ENCODE assay signal across 8 mouse cellular contexts in the genomic region with DNA sequence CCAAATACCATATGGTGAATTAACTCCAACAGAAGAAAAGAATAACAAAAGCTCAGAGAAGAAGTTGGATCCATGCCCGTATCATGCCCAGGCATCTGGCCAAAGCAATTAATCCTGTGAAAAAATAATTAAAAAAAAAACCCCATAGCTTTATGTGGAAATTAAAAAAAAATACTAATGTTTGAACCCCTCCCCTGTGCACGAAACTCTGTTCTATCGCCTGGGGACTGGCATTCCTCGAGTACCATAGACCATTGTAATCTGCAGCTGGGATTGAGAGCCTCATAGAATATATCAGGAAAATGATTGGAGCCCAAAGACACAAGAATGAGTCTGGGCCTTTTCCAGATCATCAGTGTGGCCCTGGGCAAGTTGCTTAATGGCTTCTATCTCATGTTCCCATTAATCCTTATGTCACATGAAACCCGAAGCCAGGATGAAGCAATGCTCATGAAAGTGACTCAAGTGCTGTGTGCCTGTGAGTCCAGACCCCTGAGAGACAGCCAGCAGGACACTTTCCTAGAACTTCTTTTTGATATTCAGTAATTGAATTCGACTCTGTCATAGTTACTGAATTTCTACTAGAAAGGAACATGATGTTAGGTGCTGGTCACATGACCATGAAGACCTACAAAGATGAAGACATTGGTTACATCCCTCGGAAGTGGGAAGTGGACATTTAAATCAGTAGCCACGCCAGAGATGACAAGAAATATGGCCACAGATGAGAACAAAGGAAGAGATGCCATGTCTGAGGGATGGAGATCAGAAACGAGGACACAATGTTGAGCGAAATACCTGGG. TPM values are rescaled to one million over a fixed set of nuclear protein-coding genes. Genes with fewer than 3 reads are reported as not detected.
DNase-seq lines count a peak whose midpoint lies in the region; ATAC-seq and TF ChIP-seq lines count a peak whose summit lies in the region.

No protein-coding gene starts in this region.

- no peak for TF ChIP-seq CTCF in liver, adult 2 months (IDR thresholded peaks at IDR 0.05; ENCODE audit: low read depth, low read length)

- peaks cover 67% of the 10 kb centered on the region for H3K4me1 ChIP-seq in embryonic facial prominence, embryonic 14.5 days (ENCODE audit: control insufficient read depth, insufficient read depth, low read length)
- H3K4me1 ChIP-seq in embryonic facial prominence, embryonic 10.5 days, result peaks cover 52% of the 10 kb centered on the region
- peaks cover 45% of the 10 kb centered on the region for H3K4me1 ChIP-seq in liver, adult 2 months (ENCODE audit: control insufficient read depth, insufficient read depth, low read length)
- peaks cover 39% of the 10 kb centered on the region for H3K4me1 ChIP-seq in hindbrain, embryonic 10.5 days (replicated peaks)
- peaks cover 32% of the 10 kb centered on the region for H3K4me1 ChIP-seq in midbrain, embryonic 16.5 days (ENCODE audit: control insufficient read depth, insufficient read depth, low read length)

- no peaks in the 10 kb centered on the region; the same call in 1 of the 2 replicates for H3K27me3 ChIP-seq in embryonic facial prominence, embryonic 14.5 days (replicated peaks; ENCODE audit: control insufficient read depth, insufficient read depth, low read length)
- H3K27me3 ChIP-seq in embryonic facial prominence, embryonic 10.5 days (replicated peaks; ENCODE audit: low read depth, poor library complexity, severe bottlenecking), result peaks cover 17% of the 10 kb centered on the region
- H3K27me3 ChIP-seq in liver, adult 2 months (ENCODE audit: control insufficient read depth, insufficient read depth, low read length), result no peaks in the 10 kb centered on the region
- H3K27me3 ChIP-seq in hindbrain, embryonic 10.5 days (ENCODE audit: insufficient read depth, poor library complexity, severe bottlenecking), result peaks cover 20% of the 10 kb centered on the region; the same call in 1 of the 2 replicates
- no peaks in the 10 kb centered on the region for H3K27me3 ChIP-seq in midbrain, embryonic 16.5 days (ENCODE audit: control insufficient read depth, insufficient read depth, low read depth, low read length)

- peak; percentile 47 for ATAC-seq in embryonic facial prominence, embryonic 14.5 days (ENCODE audit: low read depth)
- ATAC-seq in midbrain, embryonic 16.5 days, result no peak
- ATAC-seq in CD4-positive, CD25-positive, alpha-beta regulatory T cell, adult 4 months, result no peak
- no peak for ATAC-seq in monocyte, adult 5-6 weeks (replicated peaks; ENCODE audit: insufficient number of reproducible peaks, low FRiP score, low TSS enrichment, poor library complexity, severe bottlenecking)

- 62% methylated on average over 10 of the region's 10 CpGs for WGBS in embryonic facial prominence, embryonic 14.5 days
- WGBS in embryonic facial prominence, embryonic 10.5 days, result 84% methylated on average over 10 of the region's 10 CpGs
- 17% methylated on average over 10 of the region's 10 CpGs for WGBS in liver, adult 2 months
- 87% methylated on average over 10 of the region's 10 CpGs for WGBS in hindbrain, embryonic 10.5 days
- WGBS in midbrain, embryonic 16.5 days, result 68% methylated on average over 10 of the region's 10 CpGs

- DNase-seq in embryonic facial prominence, embryonic 14.5 days (ENCODE audit: low spot score), result peak; percentile 56
- no peak for DNase-seq in embryonic facial prominence, embryonic 10.5 days (ENCODE audit: low spot score)
- peak; percentile 76 for DNase-seq in liver, adult 2 months (ENCODE audit: extremely low read depth, low read depth, low spot score)
- DNase-seq in liver, result no peak
- DNase-seq in hindbrain, embryonic 10.5 days (ENCODE audit: low spot score), result no peak

- peak overlapping the region; percentile 58; the same call in 1 of the 2 replicates for H3K4me2 ChIP-seq in embryonic facial prominence, embryonic 14.5 days (ENCODE audit: low read depth, low read length)
- H3K4me2 ChIP-seq in midbrain, embryonic 16.5 days (ENCODE audit: low read length), result peak overlapping the region; percentile 74

- no peak overlapping the region for H3K4me3 ChIP-seq in embryonic facial prominence, embryonic 14.5 days (ENCODE audit: low read depth, low read length)
- H3K4me3 ChIP-seq in embryonic facial prominence, embryonic 10.5 days, result no peak overlapping the region
- peak overlapping the region; percentile 84 for H3K4me3 ChIP-seq in liver, adult 2 months (ENCODE audit: insufficient read depth, low read depth, low read length)
- H3K4me3 ChIP-seq in hindbrain, embryonic 10.5 days, result peak overlapping the region; percentile 56; the same call in 1 of the 2 replicates
- H3K4me3 ChIP-seq in midbrain, embryonic 16.5 days (ENCODE audit: low read depth, low read length), result peak overlapping the region; percentile 49

- H3K9me3 ChIP-seq in embryonic facial prominence, embryonic 14.5 days (ENCODE audit: control insufficient read depth, low read length), result no peaks in the 10 kb centered on the region
- no peaks in the 10 kb centered on the region for H3K9me3 ChIP-seq in embryonic facial prominence, embryonic 10.5 days
- H3K9me3 ChIP-seq in hindbrain, embryonic 10.5 days, result no peaks in the 10 kb centered on the region
- H3K9me3 ChIP-seq in midbrain, embryonic 16.5 days (replicated peaks; ENCODE audit: control insufficient read depth, low read length, poor library complexity, severe bottlenecking), result no peaks in the 10 kb centered on the region

- no peak for TF ChIP-seq POLR2A in liver, adult 2 months (IDR thresholded peaks at IDR 0.05; ENCODE audit: extremely low read depth, insufficient read depth, low read length)

- H3K79me2 ChIP-seq in liver, adult 2 months (ENCODE audit: control insufficient read depth, insufficient read depth, low read length), result peaks cover 27% of the 10 kb centered on the region; the same call in 1 of the 2 replicates

- H3K9ac ChIP-seq in embryonic facial prominence, embryonic 14.5 days (ENCODE audit: low read depth, low read length), result no peak overlapping the region
- H3K9ac ChIP-seq in liver, adult 2 months (ENCODE audit: low read depth, low read length), result peak overlapping the region; percentile 61
- H3K9ac ChIP-seq in midbrain, embryonic 16.5 days (ENCODE audit: low read depth, low read length), result no peak overlapping the region

- no peak overlapping the region; the same call in 1 of the 2 replicates for H3K27ac ChIP-seq in embryonic facial prominence, embryonic 14.5 days (replicated peaks; ENCODE audit: low read depth, low read length)
- H3K27ac ChIP-seq in embryonic facial prominence, embryonic 10.5 days (replicated peaks), result no peak overlapping the region
- peak overlapping the region; percentile 96 for H3K27ac ChIP-seq in liver, adult 2 months (replicated peaks; ENCODE audit: insufficient read depth, low read depth, low read length)
- H3K27ac ChIP-seq in hindbrain, embryonic 10.5 days, result no peak overlapping the region
- H3K27ac ChIP-seq in midbrain, embryonic 16.5 days (ENCODE audit: low read length), result peak overlapping the region; percentile 58

- H3K36me3 ChIP-seq in embryonic facial prominence, embryonic 14.5 days (ENCODE audit: control insufficient read depth, insufficient read depth, low read length), result no peaks in the 10 kb centered on the region
- H3K36me3 ChIP-seq in embryonic facial prominence, embryonic 10.5 days (replicated peaks), result no peaks in the 10 kb centered on the region
- H3K36me3 ChIP-seq in liver, adult 2 months (ENCODE audit: control insufficient read depth, insufficient read depth, low read length), result peaks cover 8% of the 10 kb centered on the region
- H3K36me3 ChIP-seq in hindbrain, embryonic 10.5 days, result no peaks in the 10 kb centered on the region
- no peaks in the 10 kb centered on the region for H3K36me3 ChIP-seq in midbrain, embryonic 16.5 days (ENCODE audit: control insufficient read depth, insufficient read depth, low read length)

RNA-seq across cellular contexts. Expression of gene Rtp4, which starts 1.3 kb away (rescaled TPM):
- 7.9 and 8.4 TPM in 2 replicates for polyA plus RNA-seq in embryonic facial prominence, embryonic 14.5 days (2014; fragmentation: Nextera tagmentation; extraction: Ambion mirVana)
- polyA plus RNA-seq in embryonic facial prominence, embryonic 10.5 days (2016; fragmentation: Nextera tagmentation; extraction: Ambion mirVana), result 0.73 and 1.2 TPM in 2 replicates
- total RNA-seq in liver, adult 2 months (2014; rRNA removed), result 11.3 and 16.9 TPM in 2 replicates
- 14.2 and 25.2 TPM in 2 replicates for polyA plus RNA-seq in liver, adult 2 months (2012; rRNA removed)
- polyA plus RNA-seq in hindbrain, embryonic 10.5 days (2016; fragmentation: Nextera tagmentation; extraction: Ambion mirVana), result 1.2 and 1.5 TPM in 2 replicates
- 2.6 and 2.8 TPM in 2 replicates for polyA plus RNA-seq in midbrain, embryonic 16.5 days (2015; fragmentation: Nextera tagmentation; extraction: Ambion mirVana)
- polyA plus RNA-seq in CD4-positive, CD25-positive, alpha-beta regulatory T cell, adult 4 months (2017; shearing (Covaris generic)), result 100 to 1,000 TPM; 169 to 171 TPM
- total RNA-seq in monocyte, adult 5-6 weeks (2017), result 19.7 to 28.3 TPM (median 22.5 TPM) in 3 replicates

RNA-seq across cellular contexts. Expression of gene Masp1, which starts 1.8 kb away (rescaled TPM):
- polyA plus RNA-seq in embryonic facial prominence, embryonic 14.5 days (2014; fragmentation: Nextera tagmentation; extraction: Ambion mirVana), result 7.3 and 7.7 TPM in 2 replicates
- 4.2 and 4.5 TPM in 2 replicates for polyA plus RNA-seq in embryonic facial prominence, embryonic 10.5 days (2016; fragmentation: Nextera tagmentation; extraction: Ambion mirVana)
- total RNA-seq in liver, adult 2 months (2014; rRNA removed), result 71.1 and 83.3 TPM in 2 replicates
- polyA plus RNA-seq in liver, adult 2 months (2012; rRNA removed), result 53.7 and 61.3 TPM in 2 replicates
- polyA plus RNA-seq in hindbrain, embryonic 10.5 days (2016; fragmentation: Nextera tagmentation; extraction: Ambion mirVana), result 6.2 and 19.2 TPM in 2 replicates
- polyA plus RNA-seq in midbrain, embryonic 16.5 days (2015; fragmentation: Nextera tagmentation; extraction: Ambion mirVana), result 26.8 and 29.6 TPM in 2 replicates
- polyA plus RNA-seq in CD4-positive, CD25-positive, alpha-beta regulatory T cell, adult 4 months (2017; shearing (Covaris generic)), result not detected
- 0.29 TPM in 1 of 3 replicates, not detected in the others for total RNA-seq in monocyte, adult 5-6 weeks (2017)

Comparison
In these comparisons a context has a peak if more than half of its experiments do, and no peak if none do; other contexts are left out.
1. DNase-seq: peak in embryonic facial prominence, embryonic 14.5 days (single experiment) and liver, adult 2 months (single experiment); none in embryonic facial prominence, embryonic 10.5 days (single experiment), liver (single experiment) and hindbrain, embryonic 10.5 days (single experiment).
2. H3K27ac ChIP-seq: peak in liver, adult 2 months (single experiment) and midbrain, embryonic 16.5 days (single experiment); none in embryonic facial prominence, embryonic 14.5 days (single experiment), embryonic facial prominence, embryonic 10.5 days (single experiment) and hindbrain, embryonic 10.5 days (single experiment).
3. H3K4me3 ChIP-seq: peak in liver, adult 2 months (single experiment), hindbrain, embryonic 10.5 days (single experiment) and midbrain, embryonic 16.5 days (single experiment); none in embryonic facial prominence, embryonic 14.5 days (single experiment) and embryonic facial prominence, embryonic 10.5 days (single experiment).